Mouse (Mus musculus): Measurements from ENCODE around the gene Klk1.

Klk1 gene

DNA sequence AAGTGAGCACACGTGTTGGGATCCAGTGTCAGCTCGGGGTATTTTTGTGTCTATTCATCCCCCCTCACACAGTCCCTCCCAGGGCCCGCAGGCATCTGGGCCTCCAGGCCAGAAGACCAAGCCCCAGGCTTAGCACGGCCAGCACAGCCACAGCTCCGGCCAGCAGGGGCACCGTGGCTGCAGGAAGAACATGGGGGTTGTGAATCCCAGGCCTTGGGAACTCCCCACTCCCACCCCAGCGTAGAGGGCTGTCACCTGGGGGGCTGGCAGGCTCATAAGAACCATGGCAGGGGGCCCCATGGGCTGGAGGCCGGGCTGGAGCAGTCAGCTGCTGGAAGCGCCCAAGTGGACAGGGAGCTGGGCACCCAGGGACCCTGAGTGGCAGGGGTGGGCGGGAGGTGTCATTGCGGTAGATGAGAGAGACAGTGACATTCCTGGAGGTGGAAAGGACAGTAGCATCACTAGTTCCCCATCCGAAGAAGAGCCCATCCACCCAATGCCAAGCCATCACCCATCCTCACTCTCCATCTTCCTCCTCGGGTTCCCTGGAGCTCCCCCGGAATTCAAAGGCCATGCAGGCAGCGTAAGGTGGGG lies 28.0 kb downstream of the Klk1 start:
- 63% methylated on average over 15 of the region's 15 CpGs for WGBS

- 76% methylated on average over 6 of the region's 6 CpGs for WGBS
These were observed 29.8 kb downstream of the Klk1 start for GRCm38 (mm10) chr7:44254930-44255329.

- WGBS: 86% methylated on average over 4 of the region's 4 CpGs
These were observed 32.1 kb downstream of the Klk1 start, which contains the start of gene Acp4 for GRCm38 (mm10) chr7:44257278-44257677. Gene Acp4, minus strand, starts transcription at chr7:44257378.

DNA sequence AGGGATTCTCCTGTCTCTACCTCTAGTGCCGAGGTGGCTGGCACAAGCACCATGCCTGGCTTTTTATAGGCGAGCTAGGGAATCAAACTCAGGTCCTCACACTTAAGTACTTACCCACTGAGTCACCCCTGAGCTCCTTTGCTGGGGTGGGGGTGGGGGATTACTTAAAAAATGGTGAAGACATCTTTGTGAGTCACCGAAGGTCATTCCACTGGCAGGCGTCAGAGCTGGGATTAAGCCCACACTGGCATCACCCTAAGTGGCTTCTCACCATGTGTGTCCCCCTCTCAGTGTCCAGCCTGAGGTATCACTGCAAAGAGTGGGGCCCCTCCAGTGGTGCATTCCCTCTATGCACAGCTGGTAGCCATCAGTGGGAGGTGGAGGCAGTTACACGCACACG lies 35.2 kb downstream of the Klk1 start:
- WGBS: 79% methylated on average over 6 of the region's 6 CpGs

DNA sequence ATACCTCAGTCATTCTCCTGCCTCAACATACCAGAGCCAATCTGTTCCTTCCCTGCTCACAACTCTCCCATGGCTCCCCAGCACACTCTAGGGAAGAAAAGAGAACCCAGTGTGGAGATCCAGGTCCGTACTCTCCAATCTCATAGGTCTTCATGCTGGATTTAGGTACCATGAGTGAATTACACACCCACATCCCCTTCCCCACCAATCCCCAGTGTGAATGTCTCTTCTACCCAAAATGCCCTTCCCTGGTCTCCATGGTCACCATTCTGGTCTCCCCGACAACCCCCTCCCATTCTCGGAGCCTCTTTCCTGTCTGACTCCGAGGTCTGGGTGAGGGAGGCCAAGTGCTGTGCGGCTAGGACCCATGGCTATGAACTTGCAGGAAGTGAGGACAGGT lies 36.0 kb downstream of the Klk1 start, which contains the start of gene Gm15517:
Gene Gm15517, plus strand, starts transcription at position 301 of the 400 bp plus-strand sequence.
- 54% methylated on average over 5 of the region's 5 CpGs for WGBS

GRCm38 (mm10) chr7:44262791-44263643 lies 37.9 kb downstream of the Klk1 start:
- WGBS: 3% methylated on average over 34 of the region's 34 CpGs

DNA sequence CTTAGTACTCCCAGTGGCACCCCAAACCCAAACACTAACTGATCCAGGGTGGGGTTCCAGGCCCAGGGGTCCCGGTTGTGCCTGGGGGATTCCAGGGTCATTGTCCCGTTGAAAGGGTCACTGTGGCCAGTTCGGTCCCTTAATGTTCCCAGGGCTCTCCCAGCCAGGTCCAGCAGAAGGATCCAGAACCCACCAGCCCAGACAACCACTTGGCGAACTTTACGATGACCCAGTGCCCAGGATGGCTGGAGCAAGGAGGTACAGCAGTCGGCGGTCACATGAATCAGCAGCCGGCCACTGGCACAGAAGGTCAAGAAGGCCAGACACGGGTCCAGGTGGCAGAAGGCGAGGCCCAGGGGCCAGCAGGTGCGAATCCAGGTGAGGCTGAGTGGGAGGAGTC lies 43.0 kb downstream of the Klk1 start:
- WGBS: 82% methylated on average over 11 of the region's 11 CpGs

DNA sequence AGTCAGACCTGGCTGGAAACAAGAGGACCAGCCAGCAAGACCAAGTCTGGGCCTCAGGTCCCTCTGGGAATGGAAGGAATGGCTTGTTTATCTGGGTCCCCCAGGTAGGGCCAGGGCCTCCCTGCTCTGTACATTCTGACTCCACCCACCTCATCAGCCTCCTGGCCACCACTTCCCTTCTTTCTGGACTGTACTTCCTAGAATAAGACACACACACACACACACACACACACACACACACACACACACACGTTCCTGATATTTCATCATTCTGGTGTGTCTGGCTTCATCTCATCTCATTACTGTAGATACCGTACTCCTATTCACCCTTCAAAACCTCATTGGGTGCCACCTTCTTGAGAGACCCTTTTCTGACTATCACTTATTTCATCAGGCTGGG lies 44.2 kb downstream of the Klk1 start:
- 96% methylated on average over 2 of the region's 2 CpGs for WGBS

- WGBS: 70% methylated on average over 2 of the region's 2 CpGs
These were observed 46.1 kb downstream of the Klk1 start for GRCm38 (mm10) chr7:44271309-44271708.

DNA sequence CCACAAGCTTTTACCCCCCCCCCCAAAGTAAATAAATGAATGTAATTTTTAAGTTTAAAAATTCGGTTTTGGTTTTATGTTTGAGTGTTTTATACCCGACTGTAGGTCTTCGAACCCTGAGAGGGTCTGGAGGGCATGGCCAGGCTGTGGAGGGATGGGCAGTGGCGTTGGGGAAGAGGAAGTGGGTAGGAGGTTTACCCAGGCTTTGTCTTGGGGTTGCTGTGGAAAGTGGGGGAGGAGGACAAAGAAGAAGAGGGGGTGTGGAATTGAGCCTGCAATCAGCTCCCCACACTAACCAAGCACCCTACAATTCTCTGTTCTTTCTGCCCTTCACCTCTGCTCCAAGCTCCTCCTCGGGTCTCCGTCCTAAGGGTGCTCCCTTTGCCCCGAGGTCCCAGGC lies 47.4 kb downstream of the Klk1 start:
- WGBS: 86% methylated on average over 7 of the region's 7 CpGs

- 73% methylated on average over 7 of the region's 7 CpGs for WGBS
These were observed 48.3 kb downstream of the Klk1 start for GRCm38 (mm10) chr7:44273446-44273845.

GRCm38 (mm10) chr7:44274096-44274495 lies 48.9 kb downstream of the Klk1 start:
- 71% methylated on average over 11 of the region's 11 CpGs for WGBS

DNA sequence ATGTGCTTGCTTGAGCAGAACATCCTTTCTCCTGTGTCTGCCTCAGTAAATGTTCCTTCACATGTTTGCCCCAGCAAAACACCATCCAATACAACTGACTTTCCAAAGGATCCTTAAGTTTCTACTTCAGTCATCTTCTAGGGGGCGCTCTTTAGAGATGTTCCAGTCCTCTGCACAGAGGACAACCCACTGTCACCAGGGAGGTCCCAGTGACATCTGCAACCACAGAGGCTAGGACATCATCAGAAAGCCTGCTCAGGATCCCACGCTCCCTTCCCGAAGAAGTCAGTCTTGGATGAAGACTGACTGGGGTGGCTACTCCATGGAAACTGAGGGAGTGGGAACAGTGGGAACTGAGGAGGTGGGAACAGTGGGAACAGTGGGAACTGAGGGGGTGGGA lies 50.4 kb downstream of the Klk1 start:
- WGBS: 71% methylated on average over 3 of the region's 3 CpGs

GRCm38 (mm10) chr7:44276461-44277249 lies 51.5 kb downstream of the Klk1 start:
- WGBS: 71% methylated on average over 10 of the region's 10 CpGs

DNA sequence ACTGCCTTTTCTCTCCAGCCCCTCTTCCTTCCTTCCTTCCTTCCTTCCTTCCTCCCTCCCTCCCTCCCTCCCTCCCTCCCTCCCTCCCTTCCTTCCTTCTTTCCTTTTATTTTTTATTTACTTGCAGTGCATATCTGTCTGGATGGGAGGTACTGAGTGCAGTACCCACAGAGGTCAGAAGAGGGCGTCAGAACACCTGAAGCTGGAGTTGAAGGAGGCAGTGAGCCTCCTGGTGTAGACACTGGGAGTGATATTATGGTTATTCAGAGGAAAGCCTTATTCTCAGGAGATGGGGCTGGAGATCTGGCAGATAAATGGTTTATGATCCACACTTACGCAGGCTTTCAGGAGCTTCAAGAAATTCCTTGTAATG lies 52.1 kb downstream of the Klk1 start:
- WGBS: 42% methylated on average over 2 of the region's 2 CpGs
